Mouse (Mus musculus): ENCODE measurements around the gene Adcy7. TPM values are rescaled to one million over a fixed set of nuclear protein-coding genes. Genes with fewer than 3 reads are reported as not detected.

The Adcy7 gene
- polyA plus RNA-seq, 2 experiments: 20.0 to 24.7 TPM

DNA sequence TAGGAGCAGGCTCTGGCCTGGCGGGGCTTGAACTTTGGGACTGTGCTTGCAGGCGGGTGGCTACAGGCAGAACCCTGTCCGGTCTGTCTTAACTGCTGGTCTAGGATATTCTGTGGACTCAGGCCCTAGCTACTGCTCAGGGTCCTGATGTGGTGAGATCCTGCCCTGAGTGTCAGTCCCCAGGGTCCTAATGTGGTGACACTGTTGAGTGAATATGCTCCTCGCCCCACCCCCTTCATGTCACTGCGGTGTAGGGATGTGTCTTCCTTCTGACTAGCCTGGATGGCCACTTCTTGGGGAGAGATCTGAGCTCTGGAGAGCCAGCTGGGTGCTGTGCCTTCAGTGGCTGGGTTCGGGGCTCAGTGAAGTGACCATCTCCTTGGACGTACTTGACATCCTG is 37.7 kb downstream of the Adcy7 start:
- no peak overlapping the region for H3K27ac ChIP-seq
- TF ChIP-seq EP300 (IDR thresholded peaks at IDR 0.05; ENCODE audit: low read depth) (no peak), CTCF (IDR thresholded peaks at IDR 0.05; ENCODE audit: low read depth) (no peak)
- ATAC-seq (ENCODE audit: insufficient read depth) (no peak), DNase-seq (ENCODE audit: low read depth in 3 of 3, low spot score in 3 of 3) (no peak)
- no peak overlapping the region for H3K9ac ChIP-seq (replicated peaks)
- no peak overlapping the region for H3K4me3 ChIP-seq (ENCODE audit: insufficient read depth in 1 of 2, low read depth in 2 of 2, low read length in 2 of 2)
- no peak overlapping the region for H3K4me2 ChIP-seq (ENCODE audit: low read depth)
- 0 out of 4 replicates have a peak, but pooled peaks cover 0 to 2% of the 10 kb centered on the region in 2 experiments for H3K4me1 ChIP-seq (replicated peaks; ENCODE audit: control insufficient read depth in 2 of 2, insufficient read depth in 2 of 2, low read length in 1 of 2)
- peaks cover 68% of the 10 kb centered on the region for H3K36me3 ChIP-seq (replicated peaks; ENCODE audit: control insufficient read depth, insufficient read depth, low read depth)
- 82% methylated on average over 7 of the region's 7 CpGs for WGBS (ENCODE audit: insufficient replicate concordance)
- H3K27me3 ChIP-seq (ENCODE audit: control insufficient read depth, insufficient read depth, low read length): no peaks in the 10 kb centered on the region
- H3K9me3 ChIP-seq (ENCODE audit: control insufficient read depth, low read length): no peaks in the 10 kb centered on the region

DNA sequence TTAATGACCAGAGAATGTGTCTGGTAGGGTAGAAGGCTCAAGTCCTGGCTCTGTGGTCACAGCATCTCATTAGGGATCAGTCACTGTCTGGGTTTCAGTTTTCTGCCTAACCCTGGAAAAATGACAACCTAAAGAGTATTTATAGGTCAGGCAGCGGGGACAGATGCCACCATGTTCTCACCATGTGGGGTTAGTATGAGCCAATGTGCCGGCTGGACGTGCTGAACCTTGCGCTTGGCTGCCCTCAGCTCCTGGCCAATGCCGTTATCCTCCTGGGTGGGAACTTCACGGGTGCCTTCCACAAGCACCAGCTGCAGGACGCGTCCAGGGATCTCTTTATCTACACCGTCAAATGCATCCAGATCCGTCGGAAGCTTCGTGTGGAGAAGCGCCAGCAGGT is 38.1 kb downstream of the Adcy7 start:
- no peak overlapping the region for H3K9ac ChIP-seq (replicated peaks)
- peaks cover 72% of the 10 kb centered on the region for H3K36me3 ChIP-seq (replicated peaks; ENCODE audit: control insufficient read depth, insufficient read depth, low read depth)
- DNase-seq (ENCODE audit: low read depth in 3 of 3, low spot score in 3 of 3) (no peak), ATAC-seq (ENCODE audit: insufficient read depth) (no peak)
- H3K4me3 ChIP-seq (ENCODE audit: insufficient read depth in 1 of 2, low read depth in 2 of 2, low read length in 2 of 2): no peak overlapping the region
- no peak overlapping the region for H3K27ac ChIP-seq
- TF ChIP-seq CTCF (IDR thresholded peaks at IDR 0.05; ENCODE audit: low read depth) (no peak), EP300 (IDR thresholded peaks at IDR 0.05; ENCODE audit: low read depth) (no peak)
- no peaks in the 10 kb centered on the region for H3K9me3 ChIP-seq (ENCODE audit: control insufficient read depth, low read length)
- H3K4me2 ChIP-seq (ENCODE audit: low read depth): no peak overlapping the region
- WGBS (ENCODE audit: insufficient replicate concordance): 84% methylated on average over 13 of the region's 13 CpGs
- 0 out of 4 replicates have a peak, but pooled peaks cover 0 to 2% of the 10 kb centered on the region in 2 experiments for H3K4me1 ChIP-seq (replicated peaks; ENCODE audit: control insufficient read depth in 2 of 2, insufficient read depth in 2 of 2, low read length in 1 of 2)
- no peaks in the 10 kb centered on the region for H3K27me3 ChIP-seq (ENCODE audit: control insufficient read depth, insufficient read depth, low read length)

DNA sequence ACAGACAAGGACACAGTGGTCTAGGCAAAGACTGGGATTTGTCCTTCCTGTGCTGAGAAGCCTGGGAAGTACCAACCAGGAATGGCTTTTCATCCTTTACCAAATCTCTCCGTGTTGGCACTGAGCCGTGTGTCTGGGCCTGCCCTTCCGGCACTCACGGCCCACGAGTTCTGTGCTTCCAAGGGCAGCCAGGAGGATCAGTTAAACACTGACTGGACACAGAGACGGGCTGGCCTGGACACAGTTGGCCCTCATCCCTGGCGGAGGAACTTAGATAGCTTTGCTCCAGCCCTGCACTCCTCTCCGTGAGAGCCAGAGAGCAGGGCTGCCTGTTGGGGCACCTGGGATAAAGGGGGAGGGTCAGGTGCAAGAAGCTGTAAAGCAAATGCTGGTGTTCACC is 40.8 kb downstream of the Adcy7 start:
- no peaks in the 10 kb centered on the region for H3K4me1 ChIP-seq (replicated peaks; ENCODE audit: control insufficient read depth in 2 of 2, insufficient read depth in 2 of 2, low read length in 1 of 2)
- DNase-seq (ENCODE audit: low read depth in 3 of 3, low spot score in 3 of 3) (no peak), ATAC-seq (ENCODE audit: insufficient read depth) (no peak)
- no peak overlapping the region for H3K9ac ChIP-seq (replicated peaks)
- H3K9me3 ChIP-seq (ENCODE audit: control insufficient read depth, low read length): no peaks in the 10 kb centered on the region
- no peak overlapping the region for H3K27ac ChIP-seq
- H3K36me3 ChIP-seq (replicated peaks; ENCODE audit: control insufficient read depth, insufficient read depth, low read depth): peaks cover 75% of the 10 kb centered on the region
- WGBS (ENCODE audit: insufficient replicate concordance): 81% methylated on average over 8 of the region's 8 CpGs
- H3K4me2 ChIP-seq (ENCODE audit: low read depth): no peak overlapping the region
- no peaks in the 10 kb centered on the region for H3K27me3 ChIP-seq (ENCODE audit: control insufficient read depth, insufficient read depth, low read length)
- H3K4me3 ChIP-seq (ENCODE audit: insufficient read depth in 1 of 2, low read depth in 2 of 2, low read length in 2 of 2): no peak overlapping the region
- TF ChIP-seq CTCF (IDR thresholded peaks at IDR 0.05; ENCODE audit: low read depth) (no peak), EP300 (IDR thresholded peaks at IDR 0.05; ENCODE audit: low read depth) (no peak)

DNA sequence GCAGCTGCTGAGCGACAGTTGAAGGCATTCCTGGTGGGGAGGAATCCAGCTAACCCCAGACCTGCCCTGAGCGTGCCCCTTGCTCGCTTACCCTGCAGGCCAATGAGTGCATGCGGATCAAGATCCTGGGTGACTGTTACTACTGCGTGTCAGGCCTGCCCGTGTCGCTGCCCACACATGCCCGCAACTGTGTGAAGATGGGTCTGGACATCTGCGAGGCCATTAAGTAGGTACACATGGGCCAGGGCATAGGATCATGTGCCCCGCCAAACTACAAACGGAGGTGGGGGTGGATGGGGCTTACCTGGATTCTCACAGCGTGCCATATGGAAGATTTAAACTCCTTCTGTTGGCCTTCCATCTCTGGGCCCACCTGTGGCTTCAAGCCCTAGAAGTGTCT is 41.8 kb downstream of the Adcy7 start:
- no peak overlapping the region for H3K27ac ChIP-seq
- TF ChIP-seq CTCF (IDR thresholded peaks at IDR 0.05; ENCODE audit: low read depth): no peak
- TF ChIP-seq EP300 (IDR thresholded peaks at IDR 0.05; ENCODE audit: low read depth): no peak
- no peaks in the 10 kb centered on the region for H3K9me3 ChIP-seq (ENCODE audit: control insufficient read depth, low read length)
- H3K9ac ChIP-seq (replicated peaks): no peak overlapping the region
- DNase-seq (ENCODE audit: low read depth in 3 of 3, low spot score in 3 of 3): no peak
- ATAC-seq (ENCODE audit: insufficient read depth): no peak
- peaks cover 71% of the 10 kb centered on the region for H3K36me3 ChIP-seq (replicated peaks; ENCODE audit: control insufficient read depth, insufficient read depth, low read depth)
- 89% methylated on average over 12 of the region's 12 CpGs for WGBS (ENCODE audit: insufficient replicate concordance)
- H3K4me3 ChIP-seq (ENCODE audit: insufficient read depth in 1 of 2, low read depth in 2 of 2, low read length in 2 of 2): no peak overlapping the region
- no peak overlapping the region for H3K4me2 ChIP-seq (ENCODE audit: low read depth)
- H3K27me3 ChIP-seq (ENCODE audit: control insufficient read depth, insufficient read depth, low read length): no peaks in the 10 kb centered on the region
- H3K4me1 ChIP-seq (replicated peaks; ENCODE audit: control insufficient read depth in 2 of 2, insufficient read depth in 2 of 2, low read length in 1 of 2): no peaks in the 10 kb centered on the region

DNA sequence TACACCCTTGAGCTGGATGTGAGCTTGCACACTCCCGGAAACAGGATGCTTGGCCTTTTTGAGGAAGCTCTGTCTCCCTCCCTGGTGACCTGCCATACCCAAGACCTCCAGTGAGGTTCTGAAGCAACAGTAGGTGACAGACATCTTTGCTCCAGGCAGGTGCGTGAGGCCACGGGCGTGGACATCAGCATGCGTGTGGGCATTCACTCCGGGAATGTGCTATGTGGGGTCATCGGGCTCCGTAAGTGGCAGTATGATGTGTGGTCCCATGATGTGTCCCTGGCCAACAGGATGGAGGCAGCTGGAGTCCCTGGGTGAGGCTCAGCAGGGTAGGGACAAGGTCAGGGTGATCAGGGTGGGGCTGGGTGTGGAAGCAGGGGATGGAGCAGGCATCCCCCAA is 43.1 kb downstream of the Adcy7 start:
- H3K36me3 ChIP-seq (replicated peaks; ENCODE audit: control insufficient read depth, insufficient read depth, low read depth): peaks cover 69% of the 10 kb centered on the region
- H3K27me3 ChIP-seq (ENCODE audit: control insufficient read depth, insufficient read depth, low read length): no peaks in the 10 kb centered on the region
- DNase-seq (ENCODE audit: low read depth in 3 of 3, low spot score in 3 of 3) (no peak), ATAC-seq (ENCODE audit: insufficient read depth) (no peak)
- H3K4me3 ChIP-seq (ENCODE audit: insufficient read depth in 1 of 2, low read depth in 2 of 2, low read length in 2 of 2): no peak overlapping the region
- no peak for TF ChIP-seq CTCF (IDR thresholded peaks at IDR 0.05; ENCODE audit: low read depth)
- no peak for TF ChIP-seq EP300 (IDR thresholded peaks at IDR 0.05; ENCODE audit: low read depth)
- H3K9ac ChIP-seq (replicated peaks): no peak overlapping the region
- no peaks in the 10 kb centered on the region for H3K9me3 ChIP-seq (ENCODE audit: control insufficient read depth, low read length)
- no peak overlapping the region for H3K27ac ChIP-seq
- 91% methylated on average over 8 of the region's 8 CpGs for WGBS (ENCODE audit: insufficient replicate concordance)
- H3K4me1 ChIP-seq (replicated peaks; ENCODE audit: control insufficient read depth in 2 of 2, insufficient read depth in 2 of 2, low read length in 1 of 2): no peaks in the 10 kb centered on the region
- H3K4me2 ChIP-seq (ENCODE audit: low read depth): no peak overlapping the region

All from liver, embryonic 14.5 days (tissue).